Mouse (Mus musculus) liver, adult 2 months (tissue): ENCODE data around the gene Tiam2.

Source experiments
- CTCF ChIP-seq: fragments of 200-500 bp; IDR thresholded peaks from 2 replicates; pipeline ENCODE4 v1.5.1; 2011; ENCODE audit warnings: low read depth, low read length, control low read depth
- POLR2A ChIP-seq: fragments of 200-500 bp; IDR thresholded peaks from 2 replicates; pipeline ENCODE4 v1.6.1; 2011; ENCODE audit warnings: low read length, control low read depth; ENCODE audit not compliant: insufficient read depth; ENCODE audit errors: extremely low read depth

- TF ChIP-seq CTCF = no peak
- TF ChIP-seq POLR2A = no peak
These were observed 10.6 kb downstream of the Tiam2 start for GRCm38 (mm10) chr17:3336887-3337524.
